Mouse (Mus musculus): ENCODE results near the gene Asphd2. TPM values are rescaled to one million over a fixed set of nuclear protein-coding genes. Genes with fewer than 3 reads are reported as not detected.
A peak's percentile ranks its signal among the peaks of the same experiment; 100 is the strongest.

Gene Asphd2
- total and polyA plus RNA-seq, 3 experiments = 0.50 to 0.89 (median 0.88) TPM

DNA sequence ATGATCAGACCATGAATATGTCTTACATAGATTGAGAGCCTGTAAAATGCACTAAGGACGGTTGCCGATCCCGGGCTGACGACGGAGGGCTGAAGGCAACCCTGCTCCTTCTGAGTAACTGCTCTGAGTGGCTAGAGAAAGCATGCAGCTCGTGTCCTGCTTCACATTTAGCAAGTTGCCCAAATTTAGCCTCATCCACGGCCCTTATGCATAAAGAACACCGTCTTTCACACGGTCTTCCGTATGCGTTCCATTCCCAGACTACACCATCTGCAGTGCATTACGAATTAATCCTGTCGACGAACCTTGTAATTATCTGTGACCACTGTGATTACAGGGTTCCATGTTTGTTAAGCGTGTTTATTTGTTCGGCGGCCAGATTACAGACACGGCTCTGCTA is 1.4 kb upstream of the Asphd2 start:
- WGBS = 75% methylated on average over 18 of the region's 18 CpGs

DNA sequence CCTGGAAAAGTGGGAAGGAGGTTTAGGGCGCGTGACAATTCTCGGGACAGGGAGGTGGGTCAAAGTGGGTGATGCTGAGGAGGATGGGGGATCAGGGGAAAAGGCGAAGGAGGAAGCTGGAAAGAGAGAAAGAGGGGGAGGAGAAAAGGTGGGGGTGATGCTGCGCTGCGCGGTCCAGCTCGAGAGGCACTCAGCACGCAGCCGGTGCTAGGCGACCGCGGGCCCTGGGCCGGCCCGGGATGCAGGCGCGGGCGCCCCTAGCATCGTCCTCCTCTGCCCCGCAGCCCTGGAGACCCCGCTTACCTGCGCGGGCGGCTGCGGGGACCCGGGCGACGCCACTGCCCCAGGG is 277 bp downstream of the Asphd2 start:
- H3K27me3 ChIP-seq (ENCODE audit: control insufficient read depth, insufficient read depth, low read length) = peaks cover 15% of the 10 kb centered on the region
- intact Hi-C loops (cut with DNase I) = no loop called here
- TF ChIP-seq CTCF (IDR thresholded peaks at IDR 0.05) = no peak
- no peak for TF ChIP-seq EP300 (IDR thresholded peaks at IDR 0.05; ENCODE audit: insufficient read depth, low read depth, low read length)
- TF ChIP-seq POLR2A (IDR thresholded peaks at IDR 0.05; ENCODE audit: insufficient read depth, low read depth, low read length) = no peak

More for the DNA sequence above, 1.4 kb upstream of the Asphd2 start:
- Histone ChIP-seq H3K4me1 (ENCODE audit: control insufficient read depth, insufficient read depth, low read length) (no peaks in the 10 kb centered on the region), H3K27ac (no peak overlapping the region), H3K36me3 (ENCODE audit: control insufficient read depth, insufficient read depth, low read length) (no peaks in the 10 kb centered on the region), H3K9ac (ENCODE audit: low read depth, low read length) (no peak overlapping the region), H3K79me2 (replicated peaks; ENCODE audit: control insufficient read depth, insufficient read depth, low read length) (no peaks in the 10 kb centered on the region), H3K4me3 (no peak overlapping the region), H3K27me3 (ENCODE audit: control insufficient read depth, insufficient read depth, low read length) (peaks cover 14% of the 10 kb centered on the region)
- no peak for TF ChIP-seq CTCF (IDR thresholded peaks at IDR 0.05)
- no peak for TF ChIP-seq EP300 (IDR thresholded peaks at IDR 0.05; ENCODE audit: insufficient read depth, low read depth, low read length)
- TF ChIP-seq POLR2A (IDR thresholded peaks at IDR 0.05; ENCODE audit: insufficient read depth, low read depth, low read length) = no peak
- DNase-seq = no peak
- intact Hi-C loops (cut with DNase I) = no loop called here

DNA sequence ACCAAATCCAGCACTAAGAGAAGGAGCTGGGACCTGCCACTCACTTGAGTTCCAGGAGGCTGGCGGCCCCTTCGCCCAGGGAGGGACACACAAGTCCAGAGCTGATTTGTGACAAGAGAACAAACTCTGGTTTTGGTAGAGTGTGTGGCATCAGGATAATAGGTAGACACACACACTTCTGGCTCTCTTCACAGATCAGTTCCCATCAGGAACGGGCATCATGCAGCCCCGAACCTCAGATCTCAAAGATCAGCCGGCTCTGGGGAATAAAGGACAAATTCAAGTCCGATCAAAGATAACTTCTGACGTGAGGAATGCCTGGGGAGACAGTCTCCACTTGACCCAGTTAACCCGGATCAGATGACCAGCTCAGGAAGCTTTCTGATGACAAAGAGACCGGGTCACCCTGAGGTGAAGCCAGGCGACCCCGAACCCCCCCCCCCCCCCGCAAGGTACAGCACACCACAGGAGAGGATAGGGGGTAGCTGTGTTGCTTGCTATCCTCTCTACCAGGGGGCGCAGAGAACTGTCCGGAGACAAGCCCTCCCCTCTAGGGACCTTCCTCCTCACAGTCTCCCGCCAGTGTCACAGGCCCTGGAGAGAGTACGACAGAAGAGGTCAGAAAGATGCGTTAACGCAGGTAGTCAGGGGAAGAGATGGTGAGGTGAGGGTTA is 788 bp downstream of the Asphd2 start:
- no peak overlapping the region for H3K9ac ChIP-seq (ENCODE audit: low read depth, low read length)
- no peaks in the 10 kb centered on the region for H3K79me2 ChIP-seq (replicated peaks; ENCODE audit: control insufficient read depth, insufficient read depth, low read length)
- no peak overlapping the region for H3K4me3 ChIP-seq
- no peaks in the 10 kb centered on the region for H3K36me3 ChIP-seq (ENCODE audit: control insufficient read depth, insufficient read depth, low read length)
- 11% methylated on average over 18 of the region's 18 CpGs for WGBS
- no peaks in the 10 kb centered on the region for H3K4me1 ChIP-seq (ENCODE audit: control insufficient read depth, insufficient read depth, low read length)
- DNase-seq = no peak
- no peak for TF ChIP-seq POLR2A (IDR thresholded peaks at IDR 0.05; ENCODE audit: insufficient read depth, low read depth, low read length)
- TF ChIP-seq CTCF (IDR thresholded peaks at IDR 0.05) = no peak
- TF ChIP-seq EP300 (IDR thresholded peaks at IDR 0.05; ENCODE audit: insufficient read depth, low read depth, low read length) = no peak
- intact Hi-C loops (cut with DNase I) = no loop called here
- H3K27me3 ChIP-seq (ENCODE audit: control insufficient read depth, insufficient read depth, low read length) = peaks cover 15% of the 10 kb centered on the region
- H3K27ac ChIP-seq = no peak overlapping the region

More for the DNA sequence above, 277 bp downstream of the Asphd2 start:
- peak overlapping the region; percentile 26 for H3K9ac ChIP-seq (ENCODE audit: low read depth, low read length)
- H3K4me1 ChIP-seq (ENCODE audit: control insufficient read depth, insufficient read depth, low read length) = no peaks in the 10 kb centered on the region
- no peak for DNase-seq
- no peaks in the 10 kb centered on the region for H3K79me2 ChIP-seq (replicated peaks; ENCODE audit: control insufficient read depth, insufficient read depth, low read length)
- no peak overlapping the region for H3K27ac ChIP-seq
- H3K36me3 ChIP-seq (ENCODE audit: control insufficient read depth, insufficient read depth, low read length) = no peaks in the 10 kb centered on the region
- WGBS = under 1% methylated on average over 28 of the region's 28 CpGs
- 0 out of 2 replicates have a peak overlapping the region, but pooled peaks have one; percentile 26 for H3K4me3 ChIP-seq

DNA sequence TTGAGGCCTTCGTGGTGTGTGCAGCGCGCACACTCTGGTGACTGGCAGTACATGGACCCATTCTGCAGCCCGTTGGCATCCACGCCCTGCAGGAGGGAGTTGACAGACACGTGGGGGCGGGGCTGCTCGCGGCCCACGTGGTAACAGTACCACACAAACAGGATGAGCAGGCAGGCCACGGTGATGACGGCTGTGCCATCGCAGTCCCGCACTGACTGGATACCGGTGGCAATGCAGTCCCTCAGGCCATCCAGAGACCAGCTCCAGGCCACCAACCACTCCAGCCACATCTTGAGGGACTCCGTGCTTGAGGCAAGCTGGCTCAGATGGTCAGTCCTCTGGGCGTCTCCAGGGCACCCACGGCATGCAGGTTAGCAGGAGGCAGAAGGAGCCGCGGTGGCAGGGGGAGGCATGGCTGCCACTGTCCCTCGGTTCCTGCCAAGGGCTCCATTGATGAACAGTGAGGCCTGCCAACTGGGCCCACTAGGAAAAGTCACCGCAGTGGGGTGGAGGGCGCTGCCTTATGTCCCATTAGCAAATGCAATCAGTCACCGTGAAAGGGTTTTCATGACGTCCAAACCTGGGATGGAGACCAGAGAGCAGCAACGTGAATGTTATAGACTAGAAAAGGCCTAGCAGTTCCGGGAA is 2.9 kb downstream of the Asphd2 start:
- Histone ChIP-seq H3K27ac (no peak overlapping the region), H3K4me1 (ENCODE audit: control insufficient read depth, insufficient read depth, low read length) (no peaks in the 10 kb centered on the region), H3K36me3 (ENCODE audit: control insufficient read depth, insufficient read depth, low read length) (no peaks in the 10 kb centered on the region), H3K79me2 (replicated peaks; ENCODE audit: control insufficient read depth, insufficient read depth, low read length) (no peaks in the 10 kb centered on the region), H3K27me3 (ENCODE audit: control insufficient read depth, insufficient read depth, low read length) (peaks cover 15% of the 10 kb centered on the region), H3K9ac (ENCODE audit: low read depth, low read length) (no peak overlapping the region), H3K4me3 (no peak overlapping the region)
- DNase-seq = no peak
- intact Hi-C loops (cut with DNase I) = no loop called here
- WGBS = 54% methylated on average over 27 of the region's 27 CpGs
- TF ChIP-seq CTCF (IDR thresholded peaks at IDR 0.05) (no peak), POLR2A (IDR thresholded peaks at IDR 0.05; ENCODE audit: insufficient read depth, low read depth, low read length) (no peak), EP300 (IDR thresholded peaks at IDR 0.05; ENCODE audit: insufficient read depth, low read depth, low read length) (no peak)

DNA sequence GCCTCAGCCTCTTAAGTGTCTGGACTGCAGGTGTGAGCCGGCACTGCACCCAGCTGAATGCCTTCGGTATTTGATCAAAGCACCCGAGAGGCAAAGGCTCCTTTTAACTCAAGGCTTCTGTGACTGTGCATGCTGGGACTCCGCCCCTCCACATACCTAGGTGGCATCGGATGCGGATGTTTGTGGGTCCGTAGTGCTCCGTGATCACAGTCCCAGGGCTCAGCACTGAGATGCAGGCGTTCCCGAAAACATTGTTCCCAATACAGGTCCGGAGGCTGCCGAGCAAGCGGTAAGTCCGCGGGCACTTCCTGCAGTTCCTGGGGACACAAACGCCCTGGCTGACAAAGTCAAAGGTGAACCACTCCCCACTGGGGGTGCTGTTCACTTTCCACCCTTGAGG is 3.7 kb downstream of the Asphd2 start:
- TF ChIP-seq CTCF (IDR thresholded peaks at IDR 0.05) (no peak), POLR2A (IDR thresholded peaks at IDR 0.05; ENCODE audit: insufficient read depth, low read depth, low read length) (no peak), EP300 (IDR thresholded peaks at IDR 0.05; ENCODE audit: insufficient read depth, low read depth, low read length) (no peak)
- no peaks in the 10 kb centered on the region for H3K79me2 ChIP-seq (replicated peaks; ENCODE audit: control insufficient read depth, insufficient read depth, low read length)
- no peak overlapping the region for H3K9ac ChIP-seq (ENCODE audit: low read depth, low read length)
- no peaks in the 10 kb centered on the region for H3K36me3 ChIP-seq (ENCODE audit: control insufficient read depth, insufficient read depth, low read length)
- peaks cover 15% of the 10 kb centered on the region for H3K27me3 ChIP-seq (ENCODE audit: control insufficient read depth, insufficient read depth, low read length)
- no peak for DNase-seq
- 39% methylated on average over 16 of the region's 16 CpGs for WGBS
- no peak overlapping the region for H3K4me3 ChIP-seq
- H3K27ac ChIP-seq = no peak overlapping the region
- H3K4me1 ChIP-seq (ENCODE audit: control insufficient read depth, insufficient read depth, low read length) = no peaks in the 10 kb centered on the region
- intact Hi-C loops (cut with DNase I) = no loop called here

DNA sequence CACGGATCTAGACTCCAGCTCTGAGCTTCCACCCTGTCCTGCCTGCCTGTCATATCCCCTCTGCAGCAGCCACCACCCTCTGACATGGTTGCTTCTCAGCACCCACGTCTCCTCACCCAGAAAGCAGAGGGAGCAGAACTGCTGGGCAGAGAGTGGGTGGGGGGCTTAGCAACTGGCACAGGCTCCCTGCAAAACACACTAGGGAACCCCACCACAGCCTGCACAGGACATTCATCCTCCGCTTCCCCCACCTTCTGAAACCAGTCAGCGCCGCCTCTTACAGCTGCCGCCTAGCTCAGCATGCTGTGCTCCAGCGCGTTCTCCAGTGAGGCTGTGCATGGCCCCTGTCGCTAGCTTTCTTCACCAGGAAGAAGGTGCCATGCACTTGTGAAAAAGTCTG is 5.3 kb downstream of the Asphd2 start:
- TF ChIP-seq POLR2A (IDR thresholded peaks at IDR 0.05; ENCODE audit: insufficient read depth, low read depth, low read length) = no peak
- no peak for TF ChIP-seq CTCF (IDR thresholded peaks at IDR 0.05)
- no peak for TF ChIP-seq EP300 (IDR thresholded peaks at IDR 0.05; ENCODE audit: insufficient read depth, low read depth, low read length)
- intact Hi-C loops (cut with DNase I) = no loop called here
- no peak for DNase-seq
- H3K36me3 ChIP-seq (ENCODE audit: control insufficient read depth, insufficient read depth, low read length) = no peaks in the 10 kb centered on the region
- H3K9ac ChIP-seq (ENCODE audit: low read depth, low read length) = no peak overlapping the region
- no peak overlapping the region for H3K4me3 ChIP-seq
- H3K4me1 ChIP-seq (ENCODE audit: control insufficient read depth, insufficient read depth, low read length) = no peaks in the 10 kb centered on the region
- WGBS = 80% methylated on average over 9 of the region's 9 CpGs
- peaks cover 10% of the 10 kb centered on the region for H3K27me3 ChIP-seq (ENCODE audit: control insufficient read depth, insufficient read depth, low read length)
- H3K79me2 ChIP-seq (replicated peaks; ENCODE audit: control insufficient read depth, insufficient read depth, low read length) = no peaks in the 10 kb centered on the region
- H3K27ac ChIP-seq = no peak overlapping the region

All from heart, adult 2 months (tissue).